Mouse (Mus musculus) ES-Bruce4 (cell line): Measurements from ENCODE around the gene Gm17409. TPM values are rescaled to one million over a fixed set of nuclear protein-coding genes. Genes with fewer than 3 reads are reported as not detected.

Experiments used
- H3K27ac ChIP-seq: 2 replicates; pipeline ENCODE4 v1.5.1; 2012; ENCODE audit warnings: low read length, inconsistent platforms; ENCODE audit not compliant: insufficient read depth
- H3K27me3 ChIP-seq: 2 replicates; pipeline ENCODE4 v1.6.1; 2012; ENCODE audit warnings: mild to moderate bottlenecking, low read length, inconsistent platforms; ENCODE audit not compliant: control insufficient read depth, poor library complexity, insufficient read depth, severe bottlenecking
- H3K36me3 ChIP-seq: 2 replicates; pipeline ENCODE4 v1.6.1; 2012; ENCODE audit warnings: inconsistent platforms, mild to moderate bottlenecking, low read length, moderate library complexity; ENCODE audit not compliant: control insufficient read depth, poor library complexity, insufficient read depth, severe bottlenecking
- H3K4me1 ChIP-seq: one replicate; pipeline ENCODE4 v1.8.1; 2011; ENCODE audit warnings: low read length; ENCODE audit not compliant: control insufficient read depth, insufficient read depth
- H3K4me3 ChIP-seq: 2 replicates; pipeline ENCODE4 v1.5.1; 2011; ENCODE audit warnings: low read depth, mild to moderate bottlenecking, low read length
- H3K9ac ChIP-seq: 2 replicates; pipeline ENCODE4 v1.6.1; 2012; ENCODE audit warnings: low read depth, mild to moderate bottlenecking, inconsistent platforms; ENCODE audit not compliant: poor library complexity, severe bottlenecking
- H3K9me3 ChIP-seq: replicated peaks from 2 replicates; pipeline ENCODE4 v1.6.1; 2012; ENCODE audit warnings: mild to moderate bottlenecking, low read length, inconsistent platforms; ENCODE audit not compliant: control insufficient read depth, poor library complexity, insufficient read depth, severe bottlenecking
- CTCF ChIP-seq: IDR thresholded peaks from one replicate; pipeline ENCODE4 v1.8.1; 2011; ENCODE audit warnings: low read depth, low read length
- EP300 ChIP-seq: IDR thresholded peaks from 2 replicates; pipeline ENCODE4 v1.6.1; 2011; ENCODE audit warnings: low read depth, low read length; ENCODE audit not compliant: insufficient read depth
- POLR2A ChIP-seq: IDR thresholded peaks from one replicate; pipeline ENCODE4 v1.8.1; 2011; ENCODE audit warnings: low read length; ENCODE audit not compliant: insufficient read depth
- polyA plus RNA-seq: library from polyadenylated mRNA; stranded (reverse); fragments of >200 nt; gene quantifications from 2 replicates; pipeline ENCODE4 v1.2.4, GENCODE M21; 2011; ENCODE audit warnings: low read depth; ENCODE audit not compliant: missing spikeins, insufficient read depth, insufficient read length

Gm17409 gene
- polyA plus RNA-seq, 1 experiment: not detected

GRCm38 (mm10) chr2:58457488-58457865 lies 12.4 kb upstream of the Gm17409 start:
- H3K27ac ChIP-seq: no peak overlapping the region
- TF ChIP-seq EP300 (no peak), CTCF (peak; percentile 37), POLR2A (no peak)
- H3K27me3 ChIP-seq: no peaks in the 10 kb centered on the region
- no peak overlapping the region for H3K4me3 ChIP-seq
- no peak overlapping the region for H3K9ac ChIP-seq
- no peaks in the 10 kb centered on the region for H3K36me3 ChIP-seq
- no peaks in the 10 kb centered on the region for H3K4me1 ChIP-seq
- H3K9me3 ChIP-seq: no peaks in the 10 kb centered on the region

GRCm38 (mm10) chr2:58458820-58459371 lies 11.0 kb upstream of the Gm17409 start:
- Histone ChIP-seq H3K4me3 (no peak overlapping the region), H3K27ac (no peak overlapping the region), H3K4me1 (no peaks in the 10 kb centered on the region), H3K9ac (no peak overlapping the region), H3K9me3 (no peaks in the 10 kb centered on the region), H3K36me3 (no peaks in the 10 kb centered on the region), H3K27me3 (no peaks in the 10 kb centered on the region)
- TF ChIP-seq POLR2A: no peak
- TF ChIP-seq EP300: no peak
- peak; percentile 73 for TF ChIP-seq CTCF

- H3K9ac ChIP-seq: no peak overlapping the region
- TF ChIP-seq CTCF: no peak
- H3K27me3 ChIP-seq: no peaks in the 10 kb centered on the region
- H3K4me1 ChIP-seq: no peaks in the 10 kb centered on the region
- no peak overlapping the region for H3K27ac ChIP-seq
- peaks cover 9% of the 10 kb centered on the region; the same call in 1 of the 2 replicates for H3K36me3 ChIP-seq
- peaks cover 28% of the 10 kb centered on the region for H3K9me3 ChIP-seq
- no peak overlapping the region for H3K4me3 ChIP-seq
Measured at GRCm38 (mm10) chr2:58470290-58470689, 374 bp downstream of the Gm17409 start.

GRCm38 (mm10) chr2:58475578-58475977 lies 5.7 kb downstream of the Gm17409 start:
- Histone ChIP-seq H3K9me3 (no peaks in the 10 kb centered on the region), H3K4me3 (no peak overlapping the region), H3K9ac (no peak overlapping the region), H3K4me1 (no peaks in the 10 kb centered on the region), H3K27me3 (no peaks in the 10 kb centered on the region), H3K36me3 (no peaks in the 10 kb centered on the region), H3K27ac (no peak overlapping the region)
- TF ChIP-seq CTCF (no peak), EP300 (no peak), POLR2A (no peak)

- Histone ChIP-seq H3K27me3 (no peaks in the 10 kb centered on the region), H3K4me1 (no peaks in the 10 kb centered on the region), H3K36me3 (no peaks in the 10 kb centered on the region), H3K9ac (no peak overlapping the region), H3K27ac (no peak overlapping the region), H3K9me3 (no peaks in the 10 kb centered on the region), H3K4me3 (no peak overlapping the region)
- TF ChIP-seq EP300: no peak
- TF ChIP-seq CTCF: peak; percentile 52
Measured at GRCm38 (mm10) chr2:58476956-58477715, 7.2 kb downstream of the Gm17409 start.

GRCm38 (mm10) chr2:58478144-58478543 lies 8.2 kb downstream of the Gm17409 start:
- H3K9ac ChIP-seq: no peak overlapping the region
- H3K36me3 ChIP-seq: no peaks in the 10 kb centered on the region
- TF ChIP-seq EP300 (no peak), POLR2A (no peak), CTCF (no peak)
- H3K4me1 ChIP-seq: no peaks in the 10 kb centered on the region
- H3K27ac ChIP-seq: no peak overlapping the region
- H3K9me3 ChIP-seq: no peaks in the 10 kb centered on the region
- no peak overlapping the region for H3K4me3 ChIP-seq
- H3K27me3 ChIP-seq: no peaks in the 10 kb centered on the region
